Mouse (Mus musculus) neural tube, embryonic 11.5 days (tissue): Measurements from ENCODE around the gene Hephl1. TPM values are rescaled to one million over a fixed set of nuclear protein-coding genes. Genes with fewer than 3 reads are reported as not detected.

Source experiments
- ATAC-seq: fragments of 200-750 bp; cut with Nextera tagmentation; 2 replicates; pipeline ENCODE4 v1.8.0; 2017; ENCODE audit warnings: moderate number of reproducible peaks, mild to moderate bottlenecking, moderate TSS enrichment, moderate library complexity; ENCODE audit not compliant: insufficient read depth, low FRiP score, low TSS enrichment
- DNase-seq: peaks from one replicate; pipeline ENCODE4 v3.0.0-alpha.2; 2015; ENCODE audit warnings: low spot score
- H3K27ac ChIP-seq: fragments of 300-500 bp; sonication (generic); 2 replicates; pipeline ENCODE4 v1.5.1; 2014; ENCODE audit warnings: low read depth, mild to moderate bottlenecking, low read length
- H3K27me3 ChIP-seq: fragments of 300-500 bp; sonication (generic); 2 replicates; pipeline ENCODE4 v1.6.1; 2014; ENCODE audit warnings: mild to moderate bottlenecking, low read length, mixed read lengths; ENCODE audit not compliant: control insufficient read depth, insufficient read depth
- H3K36me3 ChIP-seq: fragments of 300-500 bp; sonication (generic); 2 replicates; pipeline ENCODE4 v1.6.1; 2014; ENCODE audit warnings: mild to moderate bottlenecking, low read length, moderate library complexity, mixed read lengths; ENCODE audit not compliant: control insufficient read depth, insufficient read depth
- H3K4me1 ChIP-seq: fragments of 300-500 bp; sonication (generic); 2 replicates; pipeline ENCODE4 v1.6.1; 2014; ENCODE audit warnings: low read length, mixed read lengths; ENCODE audit not compliant: control insufficient read depth, insufficient read depth
- H3K4me2 ChIP-seq: fragments of 300-500 bp; sonication (generic); 2 replicates; pipeline ENCODE4 v1.6.1; 2014; ENCODE audit warnings: low read depth, mild to moderate bottlenecking, moderate library complexity
- H3K4me3 ChIP-seq: fragments of 300-500 bp; sonication (generic); 2 replicates; pipeline ENCODE4 v1.5.1; 2014; ENCODE audit warnings: low read depth, low read length
- H3K9ac ChIP-seq: fragments of 300-500 bp; sonication (generic); 2 replicates; pipeline ENCODE4 v1.6.1; 2014; ENCODE audit warnings: mild to moderate bottlenecking, low read length
- H3K9me3 ChIP-seq: fragments of 300-500 bp; sonication (generic); 2 replicates; pipeline ENCODE4 v1.6.1; 2016; ENCODE audit warnings: low read length; ENCODE audit not compliant: control insufficient read depth
- WGBS: fragments of 180-500 bp; shearing (Covaris S2); extraction: QIAGEN DNeasy Blood & Tissue Kit; methylation state at CpG from one replicate; pipeline ENCODE4 v1.1.7; 2014; 5-methylcytosine and 5-hydroxymethylcytosine counted together
- polyA plus RNA-seq: library from polyadenylated mRNA; unstranded; fragments of >200 nt; fragmentation: Nextera tagmentation; extraction: Ambion mirVana; gene quantifications from 2 replicates; pipeline ENCODE4 v1.2.1, GENCODE M21; 2014

Hephl1 gene
- polyA plus RNA-seq, 1 experiment from 2014 or later = not detected

DNA sequence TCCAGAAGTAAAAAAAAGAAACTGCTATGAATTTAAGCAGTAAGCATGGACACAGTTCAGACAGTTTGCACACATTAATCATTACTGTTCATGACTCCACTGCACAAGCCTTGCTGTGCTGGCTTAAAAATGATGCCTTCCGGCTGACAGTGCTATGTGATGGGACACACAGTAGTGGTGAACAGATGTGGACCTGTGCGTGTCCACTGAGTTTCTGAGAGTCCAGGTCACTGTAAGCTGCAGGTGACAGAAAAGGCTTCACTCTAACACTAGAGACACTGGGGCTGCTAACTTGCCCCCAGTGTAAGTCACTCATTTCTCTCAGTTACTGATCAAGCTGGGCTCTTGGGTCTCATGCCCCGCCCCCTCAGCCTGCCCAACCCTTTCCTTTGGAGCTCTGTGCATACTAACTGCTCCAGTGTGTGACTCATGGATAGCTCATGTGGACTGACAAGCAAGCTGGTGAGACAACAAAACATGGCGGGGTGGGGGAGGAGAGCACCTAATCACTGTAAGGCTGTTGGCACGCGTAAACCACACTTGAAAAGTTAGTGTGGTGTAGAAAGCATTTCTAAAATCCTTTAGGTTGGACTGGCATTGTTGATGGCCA lies 43.1 kb downstream of the Hephl1 start:
- H3K27me3 ChIP-seq = no peaks in the 10 kb centered on the region
- 87% methylated on average over 6 of the region's 6 CpGs for WGBS
- H3K4me1 ChIP-seq = no peaks in the 10 kb centered on the region
- ATAC-seq (no peak), DNase-seq (no peak)
- H3K4me3 ChIP-seq = no peak overlapping the region
- H3K9ac ChIP-seq = no peak overlapping the region
- no peaks in the 10 kb centered on the region for H3K9me3 ChIP-seq
- H3K4me2 ChIP-seq = no peak overlapping the region
- no peaks in the 10 kb centered on the region for H3K36me3 ChIP-seq
- H3K27ac ChIP-seq = no peak overlapping the region

DNA sequence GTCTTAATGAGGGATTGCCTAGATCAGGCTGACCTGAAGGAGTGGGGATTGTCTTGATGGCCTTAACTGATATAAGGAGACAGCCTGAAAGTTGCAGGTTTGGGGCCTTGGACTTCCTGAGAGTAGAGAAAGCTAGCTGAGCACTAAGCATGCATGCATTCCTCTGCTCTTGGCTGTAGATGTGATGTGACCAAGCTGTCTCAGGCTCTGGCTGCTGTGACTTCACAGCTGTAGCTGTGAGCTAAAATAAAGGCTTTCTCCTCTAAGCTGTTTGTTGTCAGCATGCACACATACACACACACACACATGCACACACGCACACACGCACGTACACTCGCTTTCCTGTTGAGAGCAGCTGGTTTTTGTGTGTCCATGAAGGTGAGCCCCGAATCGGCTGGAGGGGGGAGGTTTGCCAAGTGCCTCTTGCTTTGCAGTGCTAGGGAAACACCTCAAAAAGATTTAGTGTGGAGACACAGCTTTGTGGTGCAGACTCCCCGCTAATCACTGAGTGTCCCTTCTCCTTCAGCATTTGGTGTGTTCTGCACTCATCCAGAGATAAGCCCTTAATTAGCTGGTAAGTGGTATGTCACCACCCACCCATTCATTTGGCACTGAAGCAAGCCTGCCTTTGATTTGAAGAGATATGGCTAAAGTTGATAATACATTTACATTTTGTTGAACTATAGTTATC lies 43.8 kb downstream of the Hephl1 start:
- Histone ChIP-seq H3K4me1 (no peaks in the 10 kb centered on the region), H3K27me3 (no peaks in the 10 kb centered on the region), H3K27ac (no peak overlapping the region), H3K4me2 (no peak overlapping the region), H3K9me3 (no peaks in the 10 kb centered on the region), H3K4me3 (no peak overlapping the region), H3K9ac (no peak overlapping the region), H3K36me3 (no peaks in the 10 kb centered on the region)
- no peak for ATAC-seq
- 85% methylated on average over 7 of the region's 7 CpGs for WGBS
- DNase-seq = no peak

DNA sequence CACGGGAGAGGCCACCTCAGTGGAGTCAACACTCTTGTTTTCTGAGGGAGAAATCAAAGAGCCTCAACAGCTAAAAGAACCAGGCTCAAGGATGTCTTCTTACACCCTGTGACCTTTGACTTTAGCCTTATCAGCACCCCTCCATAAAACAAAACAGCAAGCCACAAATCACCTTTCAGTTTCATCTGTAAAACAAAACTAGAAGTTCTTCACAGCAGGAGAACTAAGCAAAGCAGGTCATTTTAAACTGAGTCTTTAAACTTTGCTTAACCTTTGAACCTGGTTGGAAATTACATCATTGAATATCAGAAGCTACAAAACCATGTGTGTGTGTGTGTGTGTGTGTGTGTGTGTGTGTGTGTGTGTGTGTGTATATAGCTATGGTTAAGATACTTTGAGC lies 47.7 kb downstream of the Hephl1 start:
- Histone ChIP-seq H3K9me3 (no peaks in the 10 kb centered on the region), H3K27me3 (no peaks in the 10 kb centered on the region), H3K4me1 (no peaks in the 10 kb centered on the region), H3K9ac (no peak overlapping the region), H3K4me2 (no peak overlapping the region), H3K36me3 (no peaks in the 10 kb centered on the region), H3K4me3 (no peak overlapping the region), H3K27ac (no peak overlapping the region)
- DNase-seq = no peak
- no peak for ATAC-seq
- 11% methylated on average over 1 of the region's 1 CpGs for whole genome bisulfite sequencing

DNA sequence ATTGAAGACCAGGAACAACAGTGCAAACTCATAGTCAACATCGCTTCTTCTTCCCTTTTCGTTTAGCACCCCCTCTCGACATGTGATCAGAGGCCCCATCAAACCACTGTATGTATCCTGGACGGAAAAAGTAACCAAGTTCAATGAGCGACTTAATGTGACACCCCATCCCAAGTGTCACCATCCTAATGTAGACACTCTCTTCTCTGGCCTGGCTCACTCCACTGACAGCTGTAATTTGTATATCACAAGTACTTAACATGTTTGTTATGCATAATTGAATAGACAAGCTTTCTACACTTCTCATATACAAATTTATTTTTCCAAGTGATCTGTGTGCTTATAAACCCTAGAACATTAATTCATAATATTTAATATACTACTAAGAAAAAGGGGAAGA lies 51.1 kb downstream of the Hephl1 start:
- DNase-seq = no peak
- H3K9ac ChIP-seq = no peak overlapping the region
- no peak for ATAC-seq
- H3K27me3 ChIP-seq = no peaks in the 10 kb centered on the region
- 93% methylated on average over 5 of the region's 5 CpGs for WGBS
- H3K4me1 ChIP-seq = no peaks in the 10 kb centered on the region
- H3K27ac ChIP-seq = no peak overlapping the region
- no peak overlapping the region for H3K4me2 ChIP-seq
- H3K9me3 ChIP-seq = no peaks in the 10 kb centered on the region
- H3K4me3 ChIP-seq = no peak overlapping the region
- H3K36me3 ChIP-seq = no peaks in the 10 kb centered on the region

GRCm38 (mm10) chr9:15060026-15060425 lies 51.9 kb downstream of the Hephl1 start:
- H3K4me3 ChIP-seq = no peak overlapping the region
- H3K27me3 ChIP-seq = no peaks in the 10 kb centered on the region
- ATAC-seq = no peak
- WGBS = 82% methylated on average over 6 of the region's 6 CpGs
- H3K36me3 ChIP-seq = no peaks in the 10 kb centered on the region
- no peak overlapping the region for H3K9ac ChIP-seq
- no peaks in the 10 kb centered on the region for H3K4me1 ChIP-seq
- no peak for DNase-seq
- no peaks in the 10 kb centered on the region for H3K9me3 ChIP-seq
- H3K27ac ChIP-seq = no peak overlapping the region
- no peak overlapping the region for H3K4me2 ChIP-seq

DNA sequence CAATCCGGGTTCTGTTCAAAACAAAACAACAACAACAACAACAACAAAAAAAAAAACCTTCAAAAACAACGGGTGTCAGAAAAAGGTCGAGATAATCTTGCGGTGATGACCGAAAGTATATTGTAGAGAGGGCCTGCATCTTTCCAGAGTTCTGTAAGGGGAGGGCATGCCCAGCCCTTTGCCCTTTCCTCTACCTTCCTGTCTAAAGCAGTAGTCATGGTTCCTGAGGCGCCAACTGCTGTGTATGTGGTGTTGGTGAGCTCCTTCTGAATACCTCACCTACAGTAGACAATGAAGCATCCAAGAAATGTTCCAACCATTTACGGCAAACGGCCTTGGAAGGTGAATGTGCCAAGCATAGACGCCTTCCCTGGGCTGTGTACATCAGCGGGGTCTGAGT lies 66.2 kb downstream of the Hephl1 start:
- peak overlapping the region; percentile 94 for H3K9ac ChIP-seq
- peak overlapping the region; percentile 90; the same call in 1 of the 2 replicates for H3K27ac ChIP-seq
- 0 out of 2 replicates have a peak, but pooled peaks have one; percentile 5 for ATAC-seq
- H3K36me3 ChIP-seq = no peaks in the 10 kb centered on the region
- H3K9me3 ChIP-seq = no peaks in the 10 kb centered on the region
- peaks cover 9% of the 10 kb centered on the region; the same call in 1 of the 2 replicates for H3K4me1 ChIP-seq
- H3K4me3 ChIP-seq = peak overlapping the region; percentile 67
- no peaks in the 10 kb centered on the region for H3K27me3 ChIP-seq
- 42% methylated on average over 10 of the region's 10 CpGs for WGBS
- DNase-seq = no peak
- H3K4me2 ChIP-seq = peak overlapping the region; percentile 73

DNA sequence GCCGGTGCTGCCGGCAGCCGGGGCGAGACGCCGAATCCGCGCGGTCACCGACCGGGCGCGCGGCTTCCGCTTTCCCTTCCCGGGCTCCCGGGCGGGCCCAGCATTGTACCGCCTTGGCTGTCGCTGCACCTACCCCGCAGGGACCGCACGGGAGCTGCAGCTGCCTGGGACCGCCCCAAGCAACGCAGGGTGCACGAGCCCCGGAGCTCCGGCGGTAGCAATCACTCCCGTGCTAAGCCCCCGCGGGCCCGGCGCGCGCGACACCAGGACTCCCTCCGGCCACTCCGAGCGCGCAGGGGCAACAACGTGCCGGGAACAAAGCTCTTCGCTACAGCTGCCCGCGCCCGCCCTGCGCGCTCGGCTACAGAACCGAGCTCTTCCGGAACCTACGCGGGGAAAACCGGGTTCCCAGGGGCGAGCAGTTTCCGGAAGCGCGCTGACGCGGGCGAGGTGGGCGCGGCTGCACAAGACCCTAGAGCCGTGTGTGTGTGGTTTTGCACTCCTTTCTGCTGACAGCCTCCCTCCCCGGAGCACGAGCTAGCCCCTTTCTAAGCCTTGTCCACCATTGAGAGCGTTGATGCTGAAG lies 66.7 kb downstream of the Hephl1 start, which contains the start of gene Panx1:
Gene Panx1 (minus strand): TSS at position 395 of the 586 bp plus-strand sequence.
- no peaks in the 10 kb centered on the region for H3K36me3 ChIP-seq
- H3K9ac ChIP-seq = peak within 1 kb of the TSS; percentile 94
- H3K4me3 ChIP-seq = peak within 1 kb of the TSS; percentile 67
- peak within 1 kb of the TSS; percentile 90 for H3K27ac ChIP-seq
- ATAC-seq (peak; percentile 84), DNase-seq (peak; percentile 90)
- WGBS = under 1% methylated on average over 65 of the region's 68 CpGs
- H3K27me3 ChIP-seq = no peaks in the 10 kb centered on the region
- peaks cover 9% of the 10 kb centered on the region; the same call in 1 of the 2 replicates for H3K4me1 ChIP-seq
- H3K4me2 ChIP-seq = peak within 1 kb of the TSS; percentile 73
- H3K9me3 ChIP-seq = no peaks in the 10 kb centered on the region

DNA sequence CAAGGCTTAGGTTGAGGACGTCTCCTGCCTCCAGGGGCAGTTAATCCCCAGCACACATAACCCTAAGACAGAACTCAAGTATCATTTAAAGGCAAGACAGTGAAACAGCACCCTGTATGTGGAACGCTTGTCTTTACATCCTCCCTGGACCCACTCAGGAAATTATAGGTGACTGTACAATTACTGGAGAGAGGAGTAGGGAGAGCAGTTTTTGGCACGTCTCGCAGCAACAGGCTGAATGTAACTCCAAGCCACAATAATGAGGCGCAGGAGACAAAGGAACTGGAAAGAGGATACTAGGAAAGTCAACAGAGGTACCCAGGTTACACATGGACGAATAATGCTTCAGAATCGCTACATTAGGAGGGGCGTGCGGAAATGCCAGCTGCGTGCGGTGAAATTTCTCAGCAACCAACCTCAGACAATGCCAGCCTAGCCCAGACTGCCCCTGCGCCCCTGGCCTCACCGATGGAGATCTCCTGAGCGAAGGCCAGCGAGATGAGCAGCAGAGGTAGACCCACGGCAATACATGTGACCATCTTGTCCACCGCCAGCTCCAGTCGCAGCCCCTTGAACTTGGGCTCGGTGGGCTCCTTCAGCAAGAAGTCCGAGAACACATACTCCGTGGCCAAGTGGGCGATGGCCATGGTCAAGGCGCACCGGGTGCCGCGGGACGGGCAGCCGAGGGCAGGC lies 67.4 kb downstream of the Hephl1 start:
- DNase-seq = peak; percentile 65

More for the DNA sequence above, 67.4 kb downstream of the Hephl1 start:
- peak overlapping the region; percentile 73 for H3K4me2 ChIP-seq
- no peaks in the 10 kb centered on the region for H3K27me3 ChIP-seq
- 1% methylated on average over 28 of the region's 28 CpGs for WGBS
- peak overlapping the region; percentile 90 for H3K27ac ChIP-seq
- H3K36me3 ChIP-seq = no peaks in the 10 kb centered on the region
- peak overlapping the region; percentile 67 for H3K4me3 ChIP-seq
- ATAC-seq = peak; percentile 64
- H3K9me3 ChIP-seq = no peaks in the 10 kb centered on the region
- H3K9ac ChIP-seq = peak overlapping the region; percentile 94
- H3K4me1 ChIP-seq = peaks cover 9% of the 10 kb centered on the region; the same call in 1 of the 2 replicates
